Mouse (Mus musculus) G1E (cell line): ENCODE data around the gene Cavin1. TPM values are rescaled to one million over a fixed set of nuclear protein-coding genes. Genes with fewer than 3 reads are reported as not detected.

Source experiments
- ATAC-seq: 2 replicates; pipeline ENCODE4 v1.8.0; 2016; ENCODE audit warnings: mild to moderate bottlenecking; ENCODE audit not compliant: insufficient number of reproducible peaks, poor library complexity, low FRiP score, severe bottlenecking; ENCODE audit errors: extremely low read depth
- DNase-seq: peaks from one replicate; pipeline ENCODE4 v3.0.0; 2012; ENCODE audit warnings: low spot score
- H3K27me3 ChIP-seq: 2 replicates; pipeline ENCODE4 v1.6.1; 2012; ENCODE audit warnings: mild to moderate bottlenecking, low read length, inconsistent platforms; ENCODE audit not compliant: insufficient read depth
- H3K36me3 ChIP-seq: replicated peaks from 2 replicates; pipeline ENCODE3; 2012; ENCODE audit warnings: mild to moderate bottlenecking, inconsistent platforms
- H3K4me1 ChIP-seq: 2 replicates; pipeline ENCODE4 v1.6.1; 2012; ENCODE audit warnings: low read depth, low read length, inconsistent platforms, mixed read lengths; ENCODE audit not compliant: insufficient read depth
- H3K4me3 ChIP-seq: 2 replicates; pipeline ENCODE4 v1.5.1; 2012; ENCODE audit warnings: low read depth, mild to moderate bottlenecking, inconsistent platforms, low read length, moderate library complexity, mixed read lengths
- H3K9me3 ChIP-seq: replicated peaks from 2 replicates; pipeline ENCODE4 v1.6.1; 2012; ENCODE audit warnings: inconsistent platforms
- CTCF ChIP-seq: IDR thresholded peaks from 2 replicates; pipeline ENCODE4 v1.5.1; 2012; ENCODE audit warnings: low read depth, low read length, inconsistent platforms, mixed read lengths
- GATA1 ChIP-seq: IDR thresholded peaks from 2 replicates; pipeline ENCODE4 v1.6.1; 2012; ENCODE audit warnings: borderline replicate concordance, low read length, inconsistent platforms, mixed read lengths
- GATA2 ChIP-seq: IDR thresholded peaks from 2 replicates; pipeline ENCODE4 v1.6.1; 2012; ENCODE audit warnings: low read depth, low read length, inconsistent platforms, borderline replicate concordance
- POLR2AphosphoS5 ChIP-seq: IDR thresholded peaks from 2 replicates; pipeline ENCODE4 v1.6.1; 2012; ENCODE audit warnings: low read depth, low read length, inconsistent platforms; ENCODE audit not compliant: insufficient replicate concordance
- TAL1 ChIP-seq: conservative IDR thresholded peaks from 2 replicates; pipeline ENCODE4 v1.6.1; 2012; ENCODE audit warnings: low read depth, low read length, inconsistent platforms, mixed read lengths
- polyA plus RNA-seq: library from polyadenylated mRNA; stranded (reverse); fragments of >175 nt; gene quantifications from 2 replicates; pipeline ENCODE4 v1.2.3, GENCODE M21; 2012
- total RNA-seq, 2 experiments: library from RNA; stranded (forward) in 1 of 2; stranded (reverse) in 1 of 2; fragments of 200-1000 nt in 1 of 2; fragments of >200 nt in 1 of 2; fragmentation: Nextera tagmentation in 1 of 2; gene quantifications; 2 replicates each; pipeline ENCODE4 v1.2.3; 2014 to 2017

Cavin1 gene
- total and polyA plus RNA-seq, 3 experiments = 3.8 to 37.0 (median 15.0) TPM

DNA sequence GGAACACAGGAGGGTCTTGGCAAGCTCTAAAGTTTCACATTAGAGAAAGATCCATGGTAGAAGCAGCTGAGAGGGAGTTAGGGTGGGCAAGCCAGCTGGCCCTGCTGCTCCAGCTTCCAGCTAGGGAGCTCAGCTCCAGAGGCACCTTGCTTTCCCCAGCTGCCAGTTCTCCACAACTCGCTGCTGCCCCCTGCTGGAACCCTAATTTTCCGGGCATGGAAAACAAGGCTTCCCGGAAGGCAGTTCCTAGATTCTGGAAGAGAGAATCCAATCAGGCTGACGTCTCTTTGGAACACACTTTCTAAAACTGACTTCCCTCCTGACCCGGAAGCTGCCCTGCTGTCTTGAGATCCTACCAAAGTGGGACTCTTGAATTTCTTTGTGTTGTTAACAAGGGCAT, 13.4 kb downstream of the Cavin1 start:
- ATAC-seq = no peak
- Histone ChIP-seq H3K27me3 (no peaks in the 10 kb centered on the region; the same call in 1 of the 2 replicates), H3K4me3 (peak overlapping the region; percentile 5; the same call in 1 of the 2 replicates), H3K36me3 (peaks cover 27% of the 10 kb centered on the region), H3K9me3 (peaks cover 2% of the 10 kb centered on the region; the same call in 1 of the 2 replicates), H3K4me1 (peaks cover 82% of the 10 kb centered on the region)
- TF ChIP-seq CTCF = peak; percentile 57
- TF ChIP-seq GATA1 = no peak
- peak; percentile 65 for DNase-seq

DNA sequence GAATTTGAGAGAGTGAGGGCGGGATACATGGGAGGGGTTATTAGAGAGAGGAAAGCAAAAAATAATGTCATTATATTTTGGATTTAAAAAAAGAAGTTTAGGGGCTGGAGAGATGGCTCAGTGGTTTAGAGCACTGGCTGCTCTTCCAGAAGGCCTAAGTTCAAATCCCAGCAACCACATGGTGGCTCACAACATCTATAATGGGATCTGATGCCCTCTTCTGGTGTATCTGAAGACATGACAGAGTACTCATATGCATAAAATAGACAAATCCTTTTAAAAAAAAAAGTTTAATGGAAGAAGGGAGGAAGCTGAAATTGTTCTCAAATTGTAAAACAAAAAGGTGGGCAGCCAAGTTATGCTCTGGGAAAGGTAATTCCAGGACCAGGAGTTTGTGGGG, 21.1 kb downstream of the Cavin1 start:
- Histone ChIP-seq H3K27me3 (no peaks in the 10 kb centered on the region), H3K4me1 (peaks cover 51% of the 10 kb centered on the region), H3K4me3 (no peak overlapping the region), H3K36me3 (no peaks in the 10 kb centered on the region), H3K9me3 (peaks cover 16% of the 10 kb centered on the region)
- ATAC-seq (no peak), DNase-seq (no peak)
- TF ChIP-seq GATA1 = no peak
- no peak for TF ChIP-seq TAL1
- TF ChIP-seq POLR2AphosphoS5 = no peak
- no peak for TF ChIP-seq GATA2
- no peak for TF ChIP-seq CTCF

GRCm38 (mm10) chr11:100948317-100948716, 22.4 kb downstream of the Cavin1 start:
- Histone ChIP-seq H3K9me3 (peaks cover 16% of the 10 kb centered on the region), H3K36me3 (no peaks in the 10 kb centered on the region), H3K27me3 (no peaks in the 10 kb centered on the region), H3K4me3 (no peak overlapping the region; the same call in 1 of the 2 replicates), H3K4me1 (peaks cover 46% of the 10 kb centered on the region)
- ATAC-seq = peak; percentile 57
- peak; percentile 41; the same call in 1 of the 2 replicates for TF ChIP-seq TAL1
- no peak for TF ChIP-seq GATA2
- DNase-seq = peak; percentile 58

GRCm38 (mm10) chr11:100947548-100947947, 23.1 kb downstream of the Cavin1 start:
- no peak overlapping the region for H3K4me3 ChIP-seq
- ATAC-seq = no peak
- TF ChIP-seq CTCF (0 out of 2 replicates have a peak, but pooled peaks have one; percentile 15), GATA2 (no peak), TAL1 (no peak), POLR2AphosphoS5 (no peak), GATA1 (no peak)
- peaks cover 16% of the 10 kb centered on the region for H3K9me3 ChIP-seq
- H3K4me1 ChIP-seq = peaks cover 39% of the 10 kb centered on the region
- H3K36me3 ChIP-seq = no peaks in the 10 kb centered on the region
- H3K27me3 ChIP-seq = no peaks in the 10 kb centered on the region
- no peak for DNase-seq

GRCm38 (mm10) chr11:100946862-100947261, 23.8 kb downstream of the Cavin1 start:
- Histone ChIP-seq H3K9me3 (peaks cover 16% of the 10 kb centered on the region), H3K27me3 (no peaks in the 10 kb centered on the region), H3K4me3 (no peak overlapping the region), H3K4me1 (peaks cover 34% of the 10 kb centered on the region), H3K36me3 (no peaks in the 10 kb centered on the region)
- TF ChIP-seq CTCF (no peak), POLR2AphosphoS5 (no peak), GATA1 (no peak), TAL1 (no peak), GATA2 (no peak)
- ATAC-seq (no peak), DNase-seq (no peak)

GRCm38 (mm10) chr11:100942388-100942787, 28.3 kb downstream of the Cavin1 start:
- ATAC-seq (no peak), DNase-seq (no peak)
- TF ChIP-seq CTCF = no peak
- no peak for TF ChIP-seq POLR2AphosphoS5
- Histone ChIP-seq H3K4me1 (peaks cover 31% of the 10 kb centered on the region), H3K27me3 (no peaks in the 10 kb centered on the region), H3K9me3 (peaks cover 13% of the 10 kb centered on the region), H3K4me3 (no peak overlapping the region), H3K36me3 (no peaks in the 10 kb centered on the region)

DNA sequence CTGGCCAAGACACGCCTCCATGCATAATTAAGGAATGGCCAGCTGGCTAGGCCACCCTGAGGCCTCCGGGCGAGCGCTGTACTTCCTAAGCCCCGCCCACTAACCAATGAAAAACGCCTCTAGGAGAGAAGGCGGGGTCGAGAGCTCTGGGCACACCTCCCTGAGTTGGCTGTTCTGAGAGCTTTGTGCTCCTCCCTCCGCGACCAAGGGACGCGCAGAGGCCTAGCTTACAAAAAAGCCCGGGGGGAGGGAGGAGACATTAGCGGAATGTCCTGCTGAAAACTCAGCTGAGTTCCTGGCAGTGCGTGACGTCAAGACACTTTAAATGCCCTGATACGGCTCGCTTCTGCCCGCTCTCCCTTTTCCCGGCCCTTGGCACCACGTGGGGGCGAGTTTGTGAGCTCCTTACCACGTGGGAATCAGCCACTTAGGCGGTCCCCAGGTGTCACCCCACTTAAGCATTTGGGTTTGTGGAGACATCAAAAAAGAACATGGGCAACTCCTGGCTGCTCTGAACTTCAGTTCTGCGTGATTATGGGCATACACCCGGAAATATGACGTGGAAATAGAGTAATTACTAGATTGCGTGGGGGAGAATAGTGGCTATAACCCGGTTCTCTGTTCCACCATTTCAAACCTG, 31.1 kb downstream of the Cavin1 start, which contains the start of gene Stat3:
Gene Stat3 (minus strand): TSS at position 29 of the 640 bp plus-strand sequence.
- Histone ChIP-seq H3K4me3 (peak within 1 kb of the TSS; percentile 99), H3K27me3 (no peaks in the 10 kb centered on the region), H3K9me3 (peaks cover 1% of the 10 kb centered on the region), H3K4me1 (peaks cover 49% of the 10 kb centered on the region), H3K36me3 (peaks cover 10% of the 10 kb centered on the region)
- DNase-seq (peak; percentile 94), ATAC-seq (peak; percentile 95)
- TF ChIP-seq POLR2AphosphoS5 (no peak), CTCF (no peak)
